Mouse (Mus musculus) monocyte, adult 5-6 weeks (primary cell): ENCODE measurements around the gene Pitpnm2. TPM values are rescaled to one million over a fixed set of nuclear protein-coding genes. Genes with fewer than 3 reads are reported as not detected.

Source experiments
- ATAC-seq: fragments of 153-309, 156-312 bp; replicated peaks from 2 replicates; pipeline ENCODE4 v1.8.0; 2017; ENCODE audit warnings: mild to moderate bottlenecking; ENCODE audit not compliant: low TSS enrichment, insufficient number of reproducible peaks, severe bottlenecking, poor library complexity, low FRiP score
- total RNA-seq: library from RNA; stranded (forward); fragments of 200-1000, 200-491, 200-594 nt; gene quantifications from 3 replicates; pipeline ENCODE4 v1.2.3, GENCODE M21; 2017

Pitpnm2 gene
- total RNA-seq, 1 experiment from 2014 or later: 1.1 TPM

- no peak for ATAC-seq
Measured at GRCm38 (mm10) chr5:124251070-124251469, 1.5 kb upstream of the Pitpnm2 start.

- no peak for ATAC-seq
Measured at GRCm38 (mm10) chr5:124248845-124249613, 531 bp downstream of the Pitpnm2 start.

- no peak for ATAC-seq
Measured at GRCm38 (mm10) chr5:124247986-124248626, 1.5 kb downstream of the Pitpnm2 start.

GRCm38 (mm10) chr5:124247296-124247695, 2.3 kb downstream of the Pitpnm2 start:
- no peak for ATAC-seq

- no peak for ATAC-seq
Measured at GRCm38 (mm10) chr5:124244885-124245284, 4.7 kb downstream of the Pitpnm2 start.

GRCm38 (mm10) chr5:124244449-124244848, 5.1 kb downstream of the Pitpnm2 start:
- no peak for ATAC-seq

GRCm38 (mm10) chr5:124243236-124243901, 6.2 kb downstream of the Pitpnm2 start:
- no peak for ATAC-seq

GRCm38 (mm10) chr5:124241686-124242444, 7.7 kb downstream of the Pitpnm2 start:
- ATAC-seq: no peak

GRCm38 (mm10) chr5:124240841-124241685, 8.5 kb downstream of the Pitpnm2 start:
- no peak for ATAC-seq

- ATAC-seq: no peak
Measured at GRCm38 (mm10) chr5:124236180-124236579, 13.4 kb downstream of the Pitpnm2 start.

- no peak for ATAC-seq
Measured at GRCm38 (mm10) chr5:124234778-124235177, 14.8 kb downstream of the Pitpnm2 start.

GRCm38 (mm10) chr5:124233874-124234661, 15.5 kb downstream of the Pitpnm2 start:
- no peak for ATAC-seq

GRCm38 (mm10) chr5:124233144-124233465, 16.5 kb downstream of the Pitpnm2 start:
- no peak for ATAC-seq

- ATAC-seq: no peak
Measured at GRCm38 (mm10) chr5:124232360-124233143, 17.0 kb downstream of the Pitpnm2 start.

GRCm38 (mm10) chr5:124230461-124230860, 19.1 kb downstream of the Pitpnm2 start:
- ATAC-seq: no peak

- no peak for ATAC-seq
Measured at GRCm38 (mm10) chr5:124227193-124227592, 22.4 kb downstream of the Pitpnm2 start.

- no peak for ATAC-seq
Measured at GRCm38 (mm10) chr5:124226494-124226893, 23.1 kb downstream of the Pitpnm2 start.
